Comparison of ENCODE assay signal across 8 mouse cellular contexts in genomic region chr16:42874910-42875851, GRCm38 (mm10). TPM values are rescaled to one million over a fixed set of nuclear protein-coding genes. Genes with fewer than 3 reads are reported as not detected.
DNase-seq lines count a peak whose midpoint lies in the region; ATAC-seq and TF ChIP-seq lines count a peak whose summit lies in the region.

No protein-coding gene starts in this region.

- WGBS in forebrain, embryonic 10.5 days = under 1% methylated on average over 54 of the region's 54 CpGs
- WGBS in heart, embryonic 15.5 days = under 1% methylated on average over 54 of the region's 54 CpGs
- WGBS in liver, embryonic 14.5 days (ENCODE audit: insufficient replicate concordance) = under 1% methylated on average over 54 of the region's 54 CpGs
- WGBS in neural tube, embryonic 11.5 days = under 1% methylated on average over 54 of the region's 54 CpGs
- WGBS in stomach, postnatal 0 days = under 1% methylated on average over 52 of the region's 54 CpGs

- no peaks in the 10 kb centered on the region for H3K36me3 ChIP-seq in forebrain, embryonic 10.5 days (replicated peaks)
- no peaks in the 10 kb centered on the region for H3K36me3 ChIP-seq in heart, embryonic 15.5 days
- no peaks in the 10 kb centered on the region for H3K36me3 ChIP-seq in liver, embryonic 14.5 days (replicated peaks; ENCODE audit: control insufficient read depth, insufficient read depth, low read depth)
- no peaks in the 10 kb centered on the region for H3K36me3 ChIP-seq in neural tube, embryonic 11.5 days (ENCODE audit: control insufficient read depth, insufficient read depth, low read length)
- H3K36me3 ChIP-seq in stomach, postnatal 0 days (ENCODE audit: control insufficient read depth, insufficient read depth, low read length) = no peaks in the 10 kb centered on the region

- peak overlapping the region; percentile 56 for H3K4me2 ChIP-seq in heart, embryonic 15.5 days
- peak overlapping the region; percentile 66 for H3K4me2 ChIP-seq in liver, embryonic 14.5 days (ENCODE audit: low read depth)
- peak overlapping the region; percentile 46 for H3K4me2 ChIP-seq in neural tube, embryonic 11.5 days (ENCODE audit: low read depth)
- peak overlapping the region; percentile 58 for H3K4me2 ChIP-seq in stomach, postnatal 0 days (replicated peaks; ENCODE audit: low read depth)

- H3K27me3 ChIP-seq in forebrain, embryonic 10.5 days (ENCODE audit: poor library complexity, severe bottlenecking) = no peaks in the 10 kb centered on the region
- no peaks in the 10 kb centered on the region for H3K27me3 ChIP-seq in heart, embryonic 15.5 days
- no peaks in the 10 kb centered on the region for H3K27me3 ChIP-seq in liver, embryonic 14.5 days (ENCODE audit: control insufficient read depth, insufficient read depth, low read length)
- no peaks in the 10 kb centered on the region for H3K27me3 ChIP-seq in neural tube, embryonic 11.5 days (ENCODE audit: control insufficient read depth, insufficient read depth, low read length)
- H3K27me3 ChIP-seq in stomach, postnatal 0 days (ENCODE audit: control insufficient read depth, insufficient read depth, low read length) = no peaks in the 10 kb centered on the region

- peak overlapping the region; percentile 43 for H3K9ac ChIP-seq in heart, embryonic 15.5 days
- H3K9ac ChIP-seq in liver, embryonic 14.5 days (replicated peaks) = peak overlapping the region; percentile 78
- H3K9ac ChIP-seq in neural tube, embryonic 11.5 days (ENCODE audit: low read length) = peak overlapping the region; percentile 36
- H3K9ac ChIP-seq in stomach, postnatal 0 days (ENCODE audit: low read length) = peak overlapping the region; percentile 67

- TF ChIP-seq CTCF in liver, embryonic 14.5 days (IDR thresholded peaks at IDR 0.05; ENCODE audit: low read depth) = no peak
- peak; percentile 29; the same call in 1 of the 2 replicates for TF ChIP-seq CTCF in stomach, postnatal 0 days (IDR thresholded peaks at IDR 0.05; ENCODE audit: low read depth)

- peak; percentile 93 for ATAC-seq in heart, embryonic 15.5 days (replicated peaks; ENCODE audit: insufficient number of reproducible peaks, insufficient read depth, low FRiP score, low read depth)
- ATAC-seq in liver, embryonic 14.5 days (ENCODE audit: insufficient read depth) = peak; percentile 91
- peak; percentile 96 for ATAC-seq in neural tube, embryonic 11.5 days (ENCODE audit: insufficient read depth, low FRiP score, low TSS enrichment)
- ATAC-seq in stomach, postnatal 0 days (ENCODE audit: low FRiP score, low TSS enrichment) = peak; percentile 98

- peaks cover 25% of the 10 kb centered on the region for H3K4me1 ChIP-seq in forebrain, embryonic 10.5 days
- no peaks in the 10 kb centered on the region for H3K4me1 ChIP-seq in heart, embryonic 15.5 days (replicated peaks)
- H3K4me1 ChIP-seq in liver, embryonic 14.5 days (replicated peaks; ENCODE audit: control insufficient read depth in 2 of 2, insufficient read depth in 2 of 2, low read length in 1 of 2) = peaks cover 3% of the 10 kb centered on the region in 2 experiments; a peak in 2 of 4 replicates
- H3K4me1 ChIP-seq in neural tube, embryonic 11.5 days (ENCODE audit: control insufficient read depth, insufficient read depth, low read length) = no peaks in the 10 kb centered on the region; the same call in 1 of the 2 replicates
- H3K4me1 ChIP-seq in stomach, postnatal 0 days (replicated peaks; ENCODE audit: control insufficient read depth, insufficient read depth) = no peaks in the 10 kb centered on the region

- peak overlapping the region; percentile 98 for H3K27ac ChIP-seq in forebrain, embryonic 10.5 days
- H3K27ac ChIP-seq in heart, embryonic 15.5 days = peak overlapping the region; percentile 100
- peak overlapping the region; percentile 82 for H3K27ac ChIP-seq in liver, embryonic 14.5 days
- peak overlapping the region; percentile 98 for H3K27ac ChIP-seq in neural tube, embryonic 11.5 days (ENCODE audit: low read depth, low read length)
- peak overlapping the region; percentile 98 for H3K27ac ChIP-seq in stomach, postnatal 0 days (replicated peaks)

- DNase-seq in CD8-positive naive resting alpha-beta T cell, adult 2 months (ENCODE audit: low read depth in 2 of 2, low spot score in 2 of 2) = peak; percentile 96 to 97
- peak; percentile 96 for DNase-seq in c-Kit-positive CD71-negative TER-119-negative erythroid progenitor cells, embryonic 14.5 days (ENCODE audit: low read depth)
- peak; percentile 96 for DNase-seq in forebrain, embryonic 10.5 days (ENCODE audit: extremely low spot score, low spot score)
- peak; percentile 99 for DNase-seq in kidney, postnatal 25 days
- peak; percentile 98 to 99 (median 99) for DNase-seq in liver, embryonic 14.5 days (ENCODE audit: low read depth in 3 of 3, low spot score in 3 of 3)
- DNase-seq in neural tube, embryonic 11.5 days (ENCODE audit: low spot score) = peak; percentile 98
- peak; percentile 98 for DNase-seq in stomach, postnatal 0 days (ENCODE audit: low spot score)

- H3K9me3 ChIP-seq in forebrain, embryonic 10.5 days = no peaks in the 10 kb centered on the region
- H3K9me3 ChIP-seq in heart, embryonic 15.5 days (replicated peaks) = no peaks in the 10 kb centered on the region
- H3K9me3 ChIP-seq in liver, embryonic 14.5 days (ENCODE audit: control insufficient read depth, low read length) = no peaks in the 10 kb centered on the region
- no peaks in the 10 kb centered on the region for H3K9me3 ChIP-seq in neural tube, embryonic 11.5 days (ENCODE audit: control insufficient read depth, low read length)
- H3K9me3 ChIP-seq in stomach, postnatal 0 days (ENCODE audit: control insufficient read depth, low read length) = no peaks in the 10 kb centered on the region

- H3K4me3 ChIP-seq in forebrain, embryonic 10.5 days = peak overlapping the region; percentile 70
- peak overlapping the region; percentile 89 for H3K4me3 ChIP-seq in heart, embryonic 15.5 days
- H3K4me3 ChIP-seq in liver, embryonic 14.5 days (ENCODE audit: insufficient read depth in 1 of 2, low read depth in 2 of 2, low read length in 2 of 2) = peak overlapping the region; percentile 56 to 79
- H3K4me3 ChIP-seq in neural tube, embryonic 11.5 days (ENCODE audit: low read depth, low read length) = peak overlapping the region; percentile 73
- H3K4me3 ChIP-seq in stomach, postnatal 0 days (ENCODE audit: low read depth, low read length) = peak overlapping the region; percentile 72

- peak; percentile 46 for TF ChIP-seq EP300 in liver, embryonic 14.5 days (IDR thresholded peaks at IDR 0.05; ENCODE audit: low read depth)
- TF ChIP-seq EP300 in stomach, postnatal 0 days (optimal IDR thresholded peaks at IDR 0.05) = no peak

RNA-seq across cellular contexts. Expression of gene Zbtb20, which starts 0.5 kb away (rescaled TPM):
- polyA plus RNA-seq in forebrain, embryonic 10.5 days (2016; fragmentation: Nextera tagmentation; extraction: Ambion mirVana) = 15.9 and 17.3 TPM in 2 replicates
- 42.0 and 47.6 TPM in 2 replicates for polyA plus RNA-seq in heart, embryonic 15.5 days (2015; fragmentation: Nextera tagmentation; extraction: Ambion mirVana)
- 0.23 and 0.40 TPM in 2 replicates for polyA plus RNA-seq in liver, embryonic 14.5 days (2012; rRNA removed)
- polyA plus RNA-seq in liver, embryonic 14.5 days (2014; fragmentation: Nextera tagmentation; extraction: Ambion mirVana) = 2.2 and 2.8 TPM in 2 replicates
- 42.5 and 44.1 TPM in 2 replicates for polyA plus RNA-seq in neural tube, embryonic 11.5 days (2014; fragmentation: Nextera tagmentation; extraction: Ambion mirVana)
- polyA plus RNA-seq in stomach, postnatal 0 days (2015; fragmentation: Nextera tagmentation; extraction: Ambion mirVana) = 15.7 and 20.2 TPM in 2 replicates

Comparison
In these comparisons a context has a peak if more than half of its experiments do, and no peak if none do; other contexts are left out.
1. Peak in every context shown above with its lines: DNase-seq, ATAC-seq, H3K4me3 ChIP-seq and H3K27ac ChIP-seq.